Mouse (Mus musculus) lung, adult 10 weeks (tissue): Measurements from ENCODE around the gene Tardbp. TPM values are rescaled to one million over a fixed set of nuclear protein-coding genes. Genes with fewer than 3 reads are reported as not detected.

Source experiments
- polyA plus RNA-seq: library from polyadenylated mRNA; stranded (reverse); fragments of 350-450 nt; fragmentation: Illumina TruSeq; extraction: RNeasy Lipid Tissue Mini Kit (QIAGEN cat#74804); gene quantifications from one replicate; pipeline ENCODE4 v1.2.3, GENCODE M21; 2014; ENCODE audit warnings: low read depth, low replicate concordance; ENCODE audit not compliant: insufficient read depth

Gene Tardbp
- polyA plus RNA-seq: 156 TPM

GRCm38 (mm10) chr4:148626623-148627185 is at the start of gene Tardbp:
Gene Tardbp (minus strand): TSS chr4:148627019.

GRCm38 (mm10) chr4:148643291-148644156 is 16.7 kb upstream of the Tardbp start, which contains the start of gene Gm572:
Gene Gm572 (plus strand): TSS chr4:148643317.

GRCm38 (mm10) chr4:148602357-148603120 is 24.3 kb downstream of the Tardbp start, which contains the start of gene Masp2:
Gene Masp2 (plus strand): TSS chr4:148602554.

GRCm38 (mm10) chr4:148591171-148591630 is 35.6 kb downstream of the Tardbp start, which contains the start of gene Srm:
Gene Srm (plus strand): TSS chr4:148591503.

Other genes with a start within 250 kb of the Tardbp start
- gene Ubiad1, start 182.2 kb downstream of the Tardbp start, polyA plus RNA-seq: 5.5 TPM
- 5.0 TPM for gene Mtor, start 178.4 kb downstream of the Tardbp start, polyA plus RNA-seq
- 2.0 TPM for gene Angptl7, start 126.6 kb downstream of the Tardbp start, polyA plus RNA-seq
- gene Exosc10, start 68.6 kb downstream of the Tardbp start, polyA plus RNA-seq: 21.3 TPM
- gene Srm, start 35.5 kb downstream of the Tardbp start, polyA plus RNA-seq: 18.8 TPM
- 0.27 TPM for gene Masp2, start 24.5 kb downstream of the Tardbp start, polyA plus RNA-seq
- not detected for gene Gm572, start 16.3 kb upstream of the Tardbp start, polyA plus RNA-seq
- gene Casz1, start 177.4 kb upstream of the Tardbp start, polyA plus RNA-seq: 8.4 TPM